Mouse (Mus musculus): ENCODE data around the gene Nkd1.

GRCm38 (mm10) chr8:88539963-88540362 lies 18.8 kb downstream of the Nkd1 start:
- TF ChIP-seq HCFC1 (IDR thresholded peaks at IDR 0.05; ENCODE audit: borderline replicate concordance, insufficient read depth, low read length) (no peak), ZC3H11A (IDR thresholded peaks at IDR 0.05; ENCODE audit: borderline replicate concordance, low read depth, low read length) (no peak), CHD2 (IDR thresholded peaks at IDR 0.05; ENCODE audit: low read depth, low read length) (no peak)
